Mouse (Mus musculus) stomach, postnatal 0 days (tissue): Measurements from ENCODE around the gene Ccer2.

Experiments used
- CTCF ChIP-seq: IDR thresholded peaks from 2 replicates; pipeline ENCODE4 v1.5.1; 2016; ENCODE audit warnings: antibody characterized with exemption, low read depth, mild to moderate bottlenecking, moderate library complexity
- EP300 ChIP-seq: optimal IDR thresholded peaks from 2 replicates; pipeline ENCODE3; 2016; ENCODE audit warnings: antibody characterized with exemption

DNA sequence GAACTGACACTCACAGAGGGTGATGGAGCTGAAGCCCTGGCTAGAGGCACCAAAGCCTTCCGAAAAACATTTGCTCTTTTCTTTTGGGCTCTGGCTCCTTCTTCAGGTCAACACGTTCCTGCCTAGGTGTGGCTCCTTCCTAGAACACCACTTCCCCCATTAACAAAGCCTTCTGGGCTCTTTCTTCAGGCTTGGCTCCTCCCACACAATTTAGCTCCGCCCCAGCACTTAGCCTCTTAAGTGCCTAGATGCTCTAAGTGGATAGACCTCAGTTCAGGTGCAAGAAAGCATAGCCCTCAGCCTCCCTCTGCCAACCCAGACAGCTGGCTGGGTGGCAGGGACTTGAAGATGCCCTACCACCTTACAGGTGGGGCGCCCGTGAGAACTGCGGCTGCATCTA is 20.3 kb upstream of the Ccer2 start:
- TF ChIP-seq CTCF, result no peak
- no peak for TF ChIP-seq EP300
